Comparison of ENCODE assay signal across 8 mouse cellular contexts in the genomic region with DNA sequence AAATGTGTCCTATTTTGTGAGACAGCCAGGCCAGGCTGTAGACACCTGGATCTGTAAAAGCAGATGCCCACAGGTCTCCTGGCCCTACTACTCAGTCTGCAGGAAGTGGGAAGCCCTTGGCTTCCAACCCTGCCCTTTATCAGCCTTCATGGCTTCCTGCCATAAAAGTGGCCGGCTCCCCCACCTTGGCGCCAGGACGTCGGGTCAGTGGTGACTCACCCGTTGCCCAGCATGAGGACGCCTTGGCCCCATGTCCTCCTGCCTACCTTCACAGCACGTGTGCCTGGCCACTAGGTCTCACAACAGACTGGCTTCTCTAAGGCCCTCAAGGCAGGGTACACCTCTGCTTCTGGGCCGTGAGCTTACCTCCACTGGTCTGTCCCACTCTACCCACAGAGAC. TPM values are rescaled to one million over a fixed set of nuclear protein-coding genes. Genes with fewer than 3 reads are reported as not detected.
DNase-seq lines count a peak whose midpoint lies in the region; ATAC-seq and TF ChIP-seq lines count a peak whose summit lies in the region.

No protein-coding gene starts in this region.

- peaks cover 4% of the 10 kb centered on the region; the same call in 1 of the 2 replicates for H3K36me3 ChIP-seq in kidney, embryonic 14.5 days (ENCODE audit: control insufficient read depth, insufficient read depth, low read length)
- H3K36me3 ChIP-seq in lung, postnatal 0 days (ENCODE audit: insufficient read depth, low read length), result no peaks in the 10 kb centered on the region

- intact Hi-C loops in left cerebral cortex, postnatal 14 days (cut with DNase I), result no loop called here

- H3K4me3 ChIP-seq in kidney, embryonic 14.5 days (ENCODE audit: low read length), result no peak overlapping the region
- no peak overlapping the region for H3K4me3 ChIP-seq in lung, postnatal 0 days (ENCODE audit: low read depth, low read length)

- peaks cover 16% of the 10 kb centered on the region for H3K4me1 ChIP-seq in kidney, embryonic 14.5 days (ENCODE audit: control insufficient read depth, insufficient read depth, low read length)
- H3K4me1 ChIP-seq in lung, postnatal 0 days (ENCODE audit: insufficient read depth, low read depth, low read length), result peaks cover 19% of the 10 kb centered on the region

- TF ChIP-seq CTCF in lung, postnatal 0 days (IDR thresholded peaks at IDR 0.05), result no peak

- no peak overlapping the region for H3K9ac ChIP-seq in kidney, embryonic 14.5 days (ENCODE audit: low read depth, low read length)
- H3K9ac ChIP-seq in lung, postnatal 0 days (replicated peaks; ENCODE audit: low read depth), result no peak overlapping the region

- H3K4me2 ChIP-seq in kidney, embryonic 14.5 days (replicated peaks; ENCODE audit: low read depth, low read length), result no peak overlapping the region
- H3K4me2 ChIP-seq in lung, postnatal 0 days (replicated peaks; ENCODE audit: low read depth, low read length), result no peak overlapping the region

- no peak overlapping the region for H3K27ac ChIP-seq in kidney, embryonic 14.5 days (ENCODE audit: low read depth, low read length)
- H3K27ac ChIP-seq in lung, postnatal 0 days (ENCODE audit: low read length), result peak overlapping the region; percentile 68

- 32% methylated on average over 8 of the region's 8 CpGs for WGBS in kidney, embryonic 14.5 days
- WGBS in lung, postnatal 0 days, result 21% methylated on average over 8 of the region's 8 CpGs

- H3K27me3 ChIP-seq in kidney, embryonic 14.5 days (ENCODE audit: control insufficient read depth, insufficient read depth, low read length), result no peaks in the 10 kb centered on the region
- H3K27me3 ChIP-seq in lung, postnatal 0 days (replicated peaks; ENCODE audit: insufficient read depth, low read length), result no peaks in the 10 kb centered on the region

- ATAC-seq in kidney, embryonic 14.5 days (ENCODE audit: low FRiP score, low TSS enrichment), result no peak
- ATAC-seq in lung, postnatal 0 days, result peak; percentile 51
- no peak for ATAC-seq in megakaryocyte progenitor cell, adult 5-6 weeks (replicated peaks; ENCODE audit: poor library complexity)

- peak; percentile 66 for TF ChIP-seq EP300 in lung, postnatal 0 days (IDR thresholded peaks at IDR 0.05)

- peak; percentile 59 for DNase-seq in kidney, adult 11 months
- peak; percentile 63 for DNase-seq in brain, adult 2 months (ENCODE audit: low read depth, low spot score)
- peak; percentile 83 for DNase-seq in heart, postnatal 4 days
- peak; percentile 83 for DNase-seq in lung, postnatal 0 days (ENCODE audit: low spot score)
- DNase-seq in frontal cortex, postnatal 25 days (ENCODE audit: low spot score in 2 of 2), result no peak
- no peak for DNase-seq in left cerebral cortex, postnatal 14 days (ENCODE audit: low spot score in 2 of 2)

- no peaks in the 10 kb centered on the region for H3K9me3 ChIP-seq in kidney, embryonic 14.5 days (ENCODE audit: control insufficient read depth, low read length)
- H3K9me3 ChIP-seq in lung, postnatal 0 days (ENCODE audit: low read length), result no peaks in the 10 kb centered on the region

RNA-seq across cellular contexts. Expression of a gene that starts 10.5 kb away (rescaled TPM):
- polyA plus RNA-seq in kidney, embryonic 14.5 days (2014; fragmentation: Nextera tagmentation; extraction: Ambion mirVana), result 101 and 102 TPM in 2 replicates
- total RNA-seq in heart, postnatal 4 days (2021), result 10 to 100 TPM; 10.3 to 15.7 TPM
- 101 TPM in 2 replicates for polyA plus RNA-seq in lung, postnatal 0 days (2015; fragmentation: Nextera tagmentation; extraction: Ambion mirVana)
- 12.6 and 13.4 TPM in 2 replicates for total RNA-seq in megakaryocyte progenitor cell, adult 5-6 weeks (2015)
- 14.8 TPM in 2 replicates for total RNA-seq in megakaryocyte progenitor cell, adult 5-6 weeks (2017)
- total RNA-seq in left cerebral cortex, postnatal 14 days (2021), result 10 to 100 TPM in 1 of 2 experiments, 1 to 10 TPM in 1; 9.5 to 11.0 TPM

RNA-seq across cellular contexts. Expression of a gene that starts 22.9 kb away (rescaled TPM):
- 2.3 and 2.9 TPM in 2 replicates for polyA plus RNA-seq in kidney, embryonic 14.5 days (2014; fragmentation: Nextera tagmentation; extraction: Ambion mirVana)
- total RNA-seq in heart, postnatal 4 days (2021), result 10 to 100 TPM; 29.1 to 29.2 TPM
- 6.0 and 7.7 TPM in 2 replicates for polyA plus RNA-seq in lung, postnatal 0 days (2015; fragmentation: Nextera tagmentation; extraction: Ambion mirVana)
- 0.64 and 0.78 TPM in 2 replicates for total RNA-seq in megakaryocyte progenitor cell, adult 5-6 weeks (2015)
- 2.4 and 4.5 TPM in 2 replicates for total RNA-seq in megakaryocyte progenitor cell, adult 5-6 weeks (2017)
- total RNA-seq in left cerebral cortex, postnatal 14 days (2021), result 10 to 100 TPM; 60.2 to 61.2 TPM

RNA-seq across cellular contexts. Expression of a gene that starts 23.8 kb away (rescaled TPM):
- polyA plus RNA-seq in kidney, embryonic 14.5 days (2014; fragmentation: Nextera tagmentation; extraction: Ambion mirVana), result 22.3 and 23.1 TPM in 2 replicates
- 10 to 100 TPM; 26.0 to 28.1 TPM for total RNA-seq in heart, postnatal 4 days (2021)
- 20.2 and 23.4 TPM in 2 replicates for polyA plus RNA-seq in lung, postnatal 0 days (2015; fragmentation: Nextera tagmentation; extraction: Ambion mirVana)
- 7.7 and 9.5 TPM in 2 replicates for total RNA-seq in megakaryocyte progenitor cell, adult 5-6 weeks (2015)
- total RNA-seq in megakaryocyte progenitor cell, adult 5-6 weeks (2017), result 5.2 and 6.4 TPM in 2 replicates
- 10 to 100 TPM; 54.4 to 55.9 TPM for total RNA-seq in left cerebral cortex, postnatal 14 days (2021)

RNA-seq across cellular contexts. Expression of a gene that starts 48.1 kb away (rescaled TPM):
- polyA plus RNA-seq in kidney, embryonic 14.5 days (2014; fragmentation: Nextera tagmentation; extraction: Ambion mirVana), result 38.2 and 75.6 TPM in 2 replicates
- 10 to 100 TPM; 38.3 to 40.8 TPM for total RNA-seq in heart, postnatal 4 days (2021)
- 38.8 and 44.9 TPM in 2 replicates for polyA plus RNA-seq in lung, postnatal 0 days (2015; fragmentation: Nextera tagmentation; extraction: Ambion mirVana)
- total RNA-seq in megakaryocyte progenitor cell, adult 5-6 weeks (2015), result 24.0 and 29.3 TPM in 2 replicates
- 27.2 and 39.0 TPM in 2 replicates for total RNA-seq in megakaryocyte progenitor cell, adult 5-6 weeks (2017)
- 10 to 100 TPM; 49.0 to 51.1 TPM for total RNA-seq in left cerebral cortex, postnatal 14 days (2021)

Comparison
In these comparisons a context has a peak if more than half of its experiments do, and no peak if none do; other contexts are left out.
1. DNase-seq: peak in kidney, adult 11 months (single experiment), brain, adult 2 months (single experiment), heart, postnatal 4 days (single experiment) and lung, postnatal 0 days (single experiment); none in frontal cortex, postnatal 25 days (0 of 2) and left cerebral cortex, postnatal 14 days (0 of 2).
2. RNA of a gene that starts 22.9 kb away (total RNA-seq): 60.2 to 61.2 TPM in left cerebral cortex, postnatal 14 days and 29.1 to 29.2 TPM in heart, postnatal 4 days; 0.64 to 4.5 TPM in megakaryocyte progenitor cell, adult 5-6 weeks; every median in the first group is over 4 times any median in the second.